Mouse (Mus musculus): ENCODE data around the gene Mrpl10. TPM values are rescaled to one million over a fixed set of nuclear protein-coding genes. Genes with fewer than 3 reads are reported as not detected.

Gene Mrpl10
- 32.0 and 32.1 TPM in 2 replicates for polyA plus RNA-seq (2012; rRNA removed)

GRCm38 (mm10) chr11:97041022-97041899 lies at the start of gene Mrpl10, which contains the start of gene Lrrc46:
Gene Mrpl10, plus strand, starts transcription at chr11:97041560.
Gene Lrrc46, minus strand, starts transcription at chr11:97041407.

DNA sequence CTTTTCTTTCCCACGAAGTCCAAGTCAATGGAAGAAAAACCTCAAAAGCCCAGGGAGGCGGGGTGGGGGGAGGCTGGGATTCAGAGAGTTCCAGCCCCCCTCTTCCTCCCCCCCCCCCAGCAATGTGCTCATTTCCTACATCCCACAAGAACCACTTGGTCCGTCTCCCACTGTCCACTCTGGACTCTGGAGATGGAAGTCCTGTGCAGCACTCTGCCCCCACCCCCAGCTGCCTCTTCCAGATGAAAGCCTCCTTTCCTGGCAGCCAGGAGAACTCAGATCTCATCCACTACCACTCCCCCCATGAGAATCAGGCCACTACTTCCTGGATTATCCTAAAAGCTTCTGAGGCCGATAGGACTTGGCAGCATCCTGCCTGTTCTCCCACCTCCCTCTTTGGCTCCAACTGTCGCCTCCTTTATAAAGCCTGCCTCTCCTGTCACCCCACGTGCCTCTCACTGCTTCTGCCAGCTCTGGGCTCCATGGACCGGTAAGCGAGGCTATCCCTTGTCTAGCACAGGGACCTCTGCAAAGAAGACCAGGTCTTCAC lies 28.2 kb upstream of the Mrpl10 start, which contains the start of gene Sp6:
Gene Sp6 (plus strand): TSS at position 274 of the 550 bp plus-strand sequence.

DNA sequence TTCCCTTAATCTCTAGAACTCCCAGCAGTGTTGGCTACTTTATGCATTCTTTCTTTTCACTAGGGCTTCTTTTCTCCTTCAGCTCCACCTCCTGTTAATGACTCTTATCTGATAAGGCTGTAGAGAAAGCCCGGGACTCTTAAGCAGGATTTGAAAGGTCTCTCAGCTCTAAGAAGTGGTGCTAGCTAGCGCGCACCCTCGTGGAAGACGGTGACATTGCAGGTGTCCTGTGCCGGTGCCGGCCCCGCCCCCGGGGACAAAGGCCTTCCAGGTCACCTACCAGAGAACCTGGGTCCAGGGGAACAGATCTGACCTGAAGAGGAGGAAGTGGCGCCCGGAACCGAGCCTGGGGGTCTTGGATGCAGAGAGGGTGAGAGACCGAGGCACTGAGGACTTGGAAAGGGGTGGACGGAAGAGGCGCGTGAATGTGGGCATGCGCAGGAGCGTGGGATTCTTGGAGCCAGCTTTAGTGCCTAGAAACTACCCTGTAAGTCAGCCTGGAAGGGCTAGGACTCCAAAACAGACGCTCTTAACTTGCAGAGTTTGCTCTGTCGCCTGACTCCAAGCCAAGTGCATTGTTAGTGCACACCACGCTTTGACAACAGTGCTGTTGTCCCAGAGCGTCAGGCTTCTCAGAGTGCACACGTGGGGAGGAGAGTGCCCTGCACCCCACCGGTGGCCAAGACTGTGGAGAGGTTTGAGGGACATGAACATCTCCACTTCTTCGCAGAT lies 11.5 kb upstream of the Mrpl10 start, which contains the start of gene Scrn2:
Gene Scrn2 (plus strand): TSS at position 253 of the 732 bp plus-strand sequence.

GRCm38 (mm10) chr11:97050216-97050943 lies 9.0 kb downstream of the Mrpl10 start, which contains the start of gene Osbpl7:
Gene Osbpl7, plus strand, starts transcription at chr11:97050628.

Other genes starting within 250 kb of the Mrpl10 start
- gene Nfe2l1, start 211.6 kb upstream of the Mrpl10 start, polyA plus RNA-seq (2012; rRNA removed): 20.4 and 22.6 TPM in 2 replicates
- gene Copz2, start 191.7 kb upstream of the Mrpl10 start, polyA plus RNA-seq (2012; rRNA removed): 21.7 and 23.8 TPM in 2 replicates
- 26.9 and 29.8 TPM in 2 replicates for gene Cdk5rap3, start 125.1 kb upstream of the Mrpl10 start, polyA plus RNA-seq (2012; rRNA removed)
- 2.3 and 4.5 TPM in 2 replicates for gene Prr15l, start 113.5 kb upstream of the Mrpl10 start, polyA plus RNA-seq (2012; rRNA removed)
- 166 and 170 TPM in 2 replicates for gene Pnpo, start 97.6 kb upstream of the Mrpl10 start, polyA plus RNA-seq (2012; rRNA removed)
- 3.7 and 4.7 TPM in 2 replicates for gene Sp2, start 58.6 kb upstream of the Mrpl10 start, polyA plus RNA-seq (2012; rRNA removed)
- 0.08 and 0.10 TPM in 2 replicates for gene Sp6, start 28.2 kb upstream of the Mrpl10 start, polyA plus RNA-seq (2012; rRNA removed)
- gene Scrn2, start 11.6 kb upstream of the Mrpl10 start, polyA plus RNA-seq (2012; rRNA removed): 10.3 and 10.8 TPM in 2 replicates
- gene Lrrc46, start 153 bp upstream of the Mrpl10 start, polyA plus RNA-seq (2012; rRNA removed): 0.25 and 0.51 TPM in 2 replicates
- gene Osbpl7, start 9.1 kb downstream of the Mrpl10 start, polyA plus RNA-seq (2012; rRNA removed): 2.2 and 2.6 TPM in 2 replicates
- gene Tbx21, start 73.8 kb downstream of the Mrpl10 start, polyA plus RNA-seq (2012; rRNA removed): 0.08 and 0.14 TPM in 2 replicates
- gene Tbkbp1, start 109.9 kb downstream of the Mrpl10 start, polyA plus RNA-seq (2012; rRNA removed): 3.7 and 4.6 TPM in 2 replicates
- gene Kpnb1, start 146.3 kb downstream of the Mrpl10 start, polyA plus RNA-seq (2012; rRNA removed): 36.6 and 37.9 TPM in 2 replicates
- 8.1 and 11.9 TPM in 2 replicates for gene Npepps, start 239.1 kb downstream of the Mrpl10 start, polyA plus RNA-seq (2012; rRNA removed)